Mouse (Mus musculus) liver, embryonic 12.5 days (tissue): ENCODE measurements around the gene Col24a1. TPM values are rescaled to one million over a fixed set of nuclear protein-coding genes. Genes with fewer than 3 reads are reported as not detected.

Experiments used
- ATAC-seq: fragments of 200-750 bp; cut with Nextera tagmentation; 2 replicates; pipeline ENCODE4 v1.8.0; 2017; ENCODE audit warnings: moderate number of reproducible peaks, mild to moderate bottlenecking, moderate library complexity
- H3K27ac ChIP-seq: fragments of 300-500 bp; sonication (generic); 2 replicates; pipeline ENCODE4 v1.5.1; 2016; ENCODE audit warnings: mild to moderate bottlenecking
- H3K27me3 ChIP-seq: fragments of 300-500 bp; sonication (generic); replicated peaks from 2 replicates; pipeline ENCODE4 v1.6.1; 2016; ENCODE audit warnings: mild to moderate bottlenecking, moderate library complexity
- H3K36me3 ChIP-seq: fragments of 300-500 bp; sonication (generic); 2 replicates; pipeline ENCODE4 v1.6.1; 2016; ENCODE audit warnings: mild to moderate bottlenecking, moderate library complexity
- H3K4me1 ChIP-seq: fragments of 300-500 bp; sonication (generic); 2 replicates; pipeline ENCODE4 v1.6.1; 2016
- H3K4me2 ChIP-seq: fragments of 300-500 bp; sonication (generic); 2 replicates; pipeline ENCODE4 v1.6.1; 2016; ENCODE audit warnings: mild to moderate bottlenecking, moderate library complexity
- H3K4me3 ChIP-seq: fragments of 300-500 bp; sonication (generic); 2 replicates; pipeline ENCODE4 v1.5.1; 2016; ENCODE audit warnings: mild to moderate bottlenecking, moderate library complexity
- H3K9ac ChIP-seq: fragments of 300-500 bp; sonication (generic); 2 replicates; pipeline ENCODE4 v1.6.1; 2016; ENCODE audit warnings: mild to moderate bottlenecking, moderate library complexity
- H3K9me3 ChIP-seq: fragments of 300-500 bp; sonication (generic); replicated peaks from 2 replicates; pipeline ENCODE4 v1.6.1; 2016; ENCODE audit warnings: mild to moderate bottlenecking, moderate library complexity
- WGBS: fragments of 180-500 bp; shearing (Covaris S2); methylation state at CpG from one replicate; pipeline ENCODE4 v1.1.7; 2016; ENCODE audit not compliant: insufficient replicate concordance; 5-methylcytosine and 5-hydroxymethylcytosine counted together
- polyA plus RNA-seq: library from polyadenylated mRNA; unstranded; fragments of >200 nt; fragmentation: Nextera tagmentation; extraction: Ambion mirVana; gene quantifications from 2 replicates; pipeline ENCODE4 v1.2.1, GENCODE M21; 2016

Gene Col24a1
- polyA plus RNA-seq, 1 experiment from 2014 or later = 0.33 TPM

DNA sequence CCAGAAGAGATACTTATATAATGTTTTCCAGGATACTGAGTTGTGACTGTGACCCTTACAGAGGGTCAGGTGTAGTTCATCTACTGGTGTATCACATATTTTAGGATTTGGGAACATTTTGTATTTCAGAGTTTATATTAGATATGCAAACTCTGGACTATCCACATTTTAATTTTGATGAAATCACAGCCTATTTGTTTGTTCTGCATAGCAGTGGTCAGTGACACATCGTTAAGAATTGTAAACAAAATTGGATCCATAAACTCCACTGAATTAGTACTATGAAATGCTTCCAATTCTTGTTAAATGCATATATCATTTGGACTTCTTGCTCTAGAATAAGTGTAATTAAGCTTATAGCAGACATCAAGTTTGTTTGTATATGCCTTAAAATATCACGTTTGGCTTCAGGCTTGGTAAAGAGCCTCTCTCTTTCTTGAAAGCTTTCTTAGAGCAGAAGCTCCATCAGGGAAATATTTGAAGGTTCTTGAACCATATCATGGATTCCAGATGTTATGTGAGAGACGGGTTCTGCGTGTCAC lies 75.0 kb downstream of the Col24a1 start:
- Histone ChIP-seq H3K36me3 (no peaks in the 10 kb centered on the region), H3K4me1 (no peaks in the 10 kb centered on the region), H3K4me2 (no peak overlapping the region), H3K4me3 (no peak overlapping the region), H3K9ac (no peak overlapping the region), H3K27ac (no peak overlapping the region), H3K27me3 (no peaks in the 10 kb centered on the region), H3K9me3 (no peaks in the 10 kb centered on the region)
- 63% methylated on average over 4 of the region's 4 CpGs for WGBS
- ATAC-seq = no peak

DNA sequence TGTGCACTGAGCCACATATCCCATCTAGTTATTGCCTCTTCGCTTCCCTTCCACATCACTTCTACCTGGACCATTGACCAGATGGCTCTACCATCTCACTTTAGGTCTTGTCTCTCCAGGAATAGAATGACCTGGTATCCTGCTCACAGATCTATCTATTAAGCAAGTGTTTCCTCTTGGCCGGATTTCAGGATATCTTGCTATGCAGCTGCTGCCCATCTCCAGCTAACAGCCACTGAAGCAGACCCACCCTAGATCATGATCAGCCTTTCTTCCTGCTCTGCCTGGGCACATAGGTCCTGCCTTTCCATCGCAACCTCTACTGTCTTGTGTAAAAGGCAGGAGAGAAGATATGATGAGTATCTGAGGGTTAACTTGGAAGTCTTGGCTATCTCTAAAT lies 84.0 kb downstream of the Col24a1 start:
- no peaks in the 10 kb centered on the region for H3K9me3 ChIP-seq
- no peaks in the 10 kb centered on the region for H3K4me1 ChIP-seq
- H3K27me3 ChIP-seq = no peaks in the 10 kb centered on the region
- H3K27ac ChIP-seq = no peak overlapping the region
- H3K9ac ChIP-seq = no peak overlapping the region
- no peak overlapping the region for H3K4me2 ChIP-seq
- WGBS = 62% methylated on average over 3 of the region's 3 CpGs
- no peak for ATAC-seq
- no peaks in the 10 kb centered on the region for H3K36me3 ChIP-seq
- H3K4me3 ChIP-seq = no peak overlapping the region

DNA sequence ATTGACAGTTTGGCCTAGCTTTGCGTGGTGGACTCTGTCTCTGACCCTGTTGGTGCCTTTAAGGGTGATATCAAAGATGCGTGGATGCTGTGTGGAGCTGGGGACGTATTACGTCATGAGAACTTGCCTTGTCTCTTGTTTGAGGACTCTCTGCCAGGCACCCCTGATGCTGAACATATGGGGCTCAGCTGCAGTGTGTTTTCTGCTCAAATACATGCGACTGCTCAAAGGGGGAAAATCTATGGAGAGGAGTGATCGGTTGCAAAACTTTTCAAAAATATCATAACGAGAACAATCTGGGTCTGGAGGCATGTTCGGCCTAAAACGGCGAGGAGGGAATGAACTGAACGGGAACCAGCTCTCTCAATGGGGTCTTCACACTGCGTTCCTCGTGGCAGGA lies 90.8 kb downstream of the Col24a1 start:
- no peak overlapping the region for H3K27ac ChIP-seq
- H3K36me3 ChIP-seq = no peaks in the 10 kb centered on the region
- ATAC-seq = no peak
- H3K9ac ChIP-seq = no peak overlapping the region
- no peaks in the 10 kb centered on the region for H3K9me3 ChIP-seq
- no peak overlapping the region for H3K4me2 ChIP-seq
- H3K27me3 ChIP-seq = no peaks in the 10 kb centered on the region
- WGBS = 60% methylated on average over 13 of the region's 13 CpGs
- H3K4me3 ChIP-seq = no peak overlapping the region
- no peaks in the 10 kb centered on the region for H3K4me1 ChIP-seq

DNA sequence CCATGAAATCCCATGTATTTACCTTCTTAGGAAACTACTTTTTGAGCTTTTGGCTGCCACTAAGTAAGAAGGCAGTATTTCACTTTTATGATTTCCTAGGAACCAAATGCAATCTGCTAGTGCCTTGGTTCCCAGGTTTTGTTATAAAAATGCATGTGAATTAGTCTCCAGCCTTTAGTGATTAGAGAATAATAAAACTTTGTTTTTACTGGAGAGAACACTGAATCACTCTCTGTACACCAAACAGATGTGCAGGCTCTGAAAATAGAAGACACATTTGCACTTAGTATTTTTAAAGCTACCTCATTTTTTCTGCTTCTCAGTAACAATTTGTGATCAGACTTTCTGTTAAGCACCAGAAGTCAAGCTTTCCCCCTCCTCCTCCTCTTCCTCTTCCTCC lies 94.2 kb downstream of the Col24a1 start:
- ATAC-seq = no peak
- no peak overlapping the region for H3K9ac ChIP-seq
- H3K4me1 ChIP-seq = no peaks in the 10 kb centered on the region
- H3K27me3 ChIP-seq = no peaks in the 10 kb centered on the region
- no peak overlapping the region for H3K27ac ChIP-seq
- no peak overlapping the region for H3K4me2 ChIP-seq
- H3K36me3 ChIP-seq = no peaks in the 10 kb centered on the region
- H3K9me3 ChIP-seq = no peaks in the 10 kb centered on the region
- H3K4me3 ChIP-seq = no peak overlapping the region

DNA sequence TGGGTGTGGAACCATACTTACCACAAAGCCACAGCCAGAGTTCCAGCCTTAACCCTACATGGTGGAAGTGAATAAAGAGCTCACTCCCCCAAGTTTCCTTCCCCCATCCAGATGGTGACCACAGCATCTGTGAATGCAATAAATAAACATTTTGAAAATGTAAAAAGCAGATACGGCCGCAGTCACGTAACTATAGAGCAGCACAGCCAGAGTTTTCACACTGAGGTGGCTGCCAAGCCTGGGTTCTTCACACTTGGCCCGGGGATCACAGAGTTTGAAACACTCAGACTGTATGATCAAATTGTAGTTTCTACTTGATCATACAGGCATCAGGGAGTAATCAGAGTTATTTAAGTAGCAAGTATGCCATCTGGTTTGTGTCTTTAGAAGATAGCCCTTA lies 98.4 kb downstream of the Col24a1 start:
- ATAC-seq = no peak
- Histone ChIP-seq H3K27ac (no peak overlapping the region), H3K9me3 (no peaks in the 10 kb centered on the region), H3K4me3 (no peak overlapping the region), H3K4me1 (no peaks in the 10 kb centered on the region), H3K27me3 (no peaks in the 10 kb centered on the region), H3K9ac (no peak overlapping the region), H3K4me2 (no peak overlapping the region), H3K36me3 (no peaks in the 10 kb centered on the region)
- WGBS = 68% methylated on average over 4 of the region's 4 CpGs

DNA sequence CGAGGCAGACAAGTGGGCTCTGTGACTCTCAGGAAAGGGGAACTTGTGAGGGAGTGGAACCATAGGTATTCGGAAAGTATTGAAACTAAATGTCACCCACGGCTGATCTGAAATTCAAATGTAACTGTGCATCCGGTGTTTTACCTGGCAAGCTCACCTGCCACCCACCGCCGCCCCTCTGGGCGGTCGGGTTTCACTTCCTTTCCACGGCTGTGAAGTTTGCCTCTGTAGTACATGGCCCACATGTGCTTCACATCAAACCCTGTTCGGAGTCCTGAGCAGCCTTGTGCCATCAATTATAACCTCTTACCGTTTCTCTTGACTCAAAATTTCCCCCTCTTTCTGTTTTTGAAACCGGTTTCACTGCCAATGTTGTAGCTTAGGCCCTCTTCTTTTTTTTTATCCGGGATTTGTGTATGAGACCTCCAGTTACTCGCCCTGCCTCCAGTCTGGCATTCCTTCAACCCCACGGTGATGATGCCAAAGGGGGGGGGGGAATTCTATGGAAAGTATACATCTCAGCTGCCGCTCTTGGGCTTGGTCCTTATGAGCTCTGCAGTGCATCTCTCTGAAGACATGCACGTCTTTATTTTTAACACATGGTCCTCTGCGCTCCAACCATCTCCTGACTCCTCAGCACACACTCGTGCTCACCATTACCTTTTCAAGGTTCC lies 99.9 kb downstream of the Col24a1 start:
- no peaks in the 10 kb centered on the region for H3K9me3 ChIP-seq
- no peak overlapping the region for H3K4me2 ChIP-seq
- H3K27me3 ChIP-seq = no peaks in the 10 kb centered on the region
- no peaks in the 10 kb centered on the region for H3K36me3 ChIP-seq
- H3K4me1 ChIP-seq = no peaks in the 10 kb centered on the region
- no peak for ATAC-seq
- H3K27ac ChIP-seq = no peak overlapping the region
- 61% methylated on average over 19 of the region's 19 CpGs for WGBS
- H3K9ac ChIP-seq = no peak overlapping the region
- no peak overlapping the region for H3K4me3 ChIP-seq

DNA sequence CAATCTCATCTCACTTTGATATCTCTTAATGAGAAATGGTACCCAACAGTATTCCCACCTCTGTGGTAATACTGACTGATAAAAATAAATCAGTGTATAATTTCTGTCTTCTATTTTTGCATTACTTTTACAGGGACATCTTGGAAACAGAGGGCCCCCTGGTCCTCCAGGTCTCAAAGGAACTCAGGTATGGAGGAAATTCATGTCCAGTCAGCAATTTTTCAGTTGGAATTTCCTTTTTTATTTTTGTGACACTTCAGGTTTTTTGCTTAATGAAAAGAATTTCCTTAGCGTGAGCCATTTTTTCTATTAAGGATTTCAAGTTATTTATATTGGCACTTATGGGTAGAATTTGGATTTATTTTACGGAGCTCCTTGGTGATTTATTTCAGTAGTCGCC lies 106.9 kb downstream of the Col24a1 start:
- H3K9ac ChIP-seq = no peak overlapping the region
- WGBS = 75% methylated on average over 3 of the region's 3 CpGs
- no peaks in the 10 kb centered on the region for H3K4me1 ChIP-seq
- H3K27me3 ChIP-seq = no peaks in the 10 kb centered on the region
- no peaks in the 10 kb centered on the region for H3K9me3 ChIP-seq
- H3K36me3 ChIP-seq = no peaks in the 10 kb centered on the region
- no peak overlapping the region for H3K4me2 ChIP-seq
- no peak overlapping the region for H3K4me3 ChIP-seq
- no peak overlapping the region for H3K27ac ChIP-seq
- ATAC-seq = no peak

DNA sequence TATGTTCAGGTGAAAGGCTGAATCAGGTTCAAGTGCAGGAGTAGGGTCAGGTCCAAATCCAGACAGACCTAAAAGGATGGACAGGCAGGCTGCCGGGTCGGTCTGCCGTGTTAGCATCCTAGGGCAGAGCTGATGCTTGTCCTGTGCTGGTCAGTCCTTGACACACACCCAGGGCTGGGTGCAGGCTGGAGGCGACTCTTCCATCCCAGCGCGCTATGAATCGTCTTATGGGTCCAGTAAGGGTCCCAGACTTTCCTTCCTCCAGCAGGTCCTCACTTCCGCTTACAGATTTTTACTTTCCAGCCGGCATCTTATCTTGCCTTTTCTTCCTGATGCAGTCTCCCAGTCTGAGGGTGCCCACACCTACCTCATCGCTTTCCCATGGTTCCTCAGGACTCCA lies 110.0 kb downstream of the Col24a1 start:
- Histone ChIP-seq H3K4me2 (no peak overlapping the region), H3K9me3 (no peaks in the 10 kb centered on the region), H3K9ac (no peak overlapping the region), H3K4me1 (no peaks in the 10 kb centered on the region), H3K27ac (no peak overlapping the region), H3K36me3 (no peaks in the 10 kb centered on the region), H3K27me3 (no peaks in the 10 kb centered on the region), H3K4me3 (no peak overlapping the region)
- 80% methylated on average over 10 of the region's 10 CpGs for WGBS
- no peak for ATAC-seq

DNA sequence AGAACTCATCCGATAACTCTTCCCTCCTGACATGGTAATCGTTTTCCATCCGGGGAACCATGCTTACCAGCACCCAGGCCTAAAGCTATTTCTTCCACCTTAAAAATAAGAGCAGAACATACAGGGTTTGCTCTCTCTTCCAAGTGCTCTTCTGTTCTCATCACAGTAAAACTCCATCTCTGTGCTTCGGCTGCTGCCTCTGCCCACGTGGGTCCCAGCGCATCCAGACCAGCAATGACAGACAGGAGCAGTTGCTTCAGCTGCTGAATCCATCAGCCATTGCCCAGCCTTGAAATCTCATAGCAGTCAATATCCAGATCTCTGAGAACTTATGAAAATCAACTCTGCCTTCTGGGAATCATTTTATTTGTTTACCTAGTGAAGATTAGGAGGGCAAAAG lies 110.7 kb downstream of the Col24a1 start:
- Histone ChIP-seq H3K9ac (no peak overlapping the region), H3K36me3 (no peaks in the 10 kb centered on the region), H3K4me3 (no peak overlapping the region), H3K27ac (no peak overlapping the region), H3K4me1 (no peaks in the 10 kb centered on the region), H3K9me3 (no peaks in the 10 kb centered on the region), H3K4me2 (no peak overlapping the region), H3K27me3 (no peaks in the 10 kb centered on the region)
- no peak for ATAC-seq
- WGBS = 75% methylated on average over 6 of the region's 6 CpGs

DNA sequence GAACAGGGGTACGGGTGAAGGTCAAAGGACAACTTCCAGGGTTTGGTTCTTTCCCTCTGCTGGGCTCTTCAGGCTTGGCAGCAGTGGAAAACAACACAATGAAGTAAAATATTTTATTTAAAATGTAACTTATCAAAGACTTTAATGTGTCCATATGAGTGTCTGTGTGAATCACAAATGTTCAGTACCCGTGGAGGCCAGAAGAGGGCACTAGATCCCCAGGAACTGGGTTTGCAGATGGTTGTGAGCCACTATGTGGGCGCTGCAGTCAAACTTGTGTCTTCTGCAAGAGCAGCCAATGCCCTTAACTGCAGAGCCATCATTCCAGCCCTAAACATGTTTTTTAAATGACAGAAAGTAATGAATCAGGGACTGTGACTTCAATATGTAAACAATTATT lies 115.8 kb downstream of the Col24a1 start:
- Histone ChIP-seq H3K27me3 (no peaks in the 10 kb centered on the region), H3K4me1 (no peaks in the 10 kb centered on the region), H3K4me2 (no peak overlapping the region), H3K9me3 (no peaks in the 10 kb centered on the region), H3K27ac (no peak overlapping the region), H3K9ac (no peak overlapping the region), H3K36me3 (no peaks in the 10 kb centered on the region), H3K4me3 (no peak overlapping the region)
- 51% methylated on average over 3 of the region's 3 CpGs for WGBS
- no peak for ATAC-seq

DNA sequence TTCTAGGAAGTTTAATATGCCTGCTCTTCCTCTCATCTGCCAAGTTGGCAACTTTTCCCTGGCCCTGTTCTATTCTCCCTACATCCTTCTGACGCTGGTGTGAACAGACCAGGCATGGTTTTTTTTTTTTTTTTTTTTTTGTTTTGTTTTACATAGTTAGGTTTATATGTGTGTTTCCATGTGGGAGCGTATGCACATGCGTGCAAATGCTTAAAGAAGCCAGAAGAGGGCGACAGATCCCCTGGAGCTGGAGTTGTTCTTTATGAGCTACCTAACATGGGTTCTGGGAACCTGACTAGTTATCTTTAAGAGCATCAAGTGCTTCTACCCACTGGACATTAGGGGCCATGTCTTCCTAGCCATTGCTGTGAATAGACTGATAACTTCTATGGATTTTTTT lies 119.9 kb downstream of the Col24a1 start:
- no peak overlapping the region for H3K27ac ChIP-seq
- no peaks in the 10 kb centered on the region for H3K36me3 ChIP-seq
- H3K4me2 ChIP-seq = no peak overlapping the region
- H3K4me1 ChIP-seq = no peaks in the 10 kb centered on the region
- no peak overlapping the region for H3K4me3 ChIP-seq
- no peaks in the 10 kb centered on the region for H3K27me3 ChIP-seq
- no peak overlapping the region for H3K9ac ChIP-seq
- ATAC-seq = no peak
- WGBS = 23% methylated on average over 4 of the region's 4 CpGs
- no peaks in the 10 kb centered on the region for H3K9me3 ChIP-seq

DNA sequence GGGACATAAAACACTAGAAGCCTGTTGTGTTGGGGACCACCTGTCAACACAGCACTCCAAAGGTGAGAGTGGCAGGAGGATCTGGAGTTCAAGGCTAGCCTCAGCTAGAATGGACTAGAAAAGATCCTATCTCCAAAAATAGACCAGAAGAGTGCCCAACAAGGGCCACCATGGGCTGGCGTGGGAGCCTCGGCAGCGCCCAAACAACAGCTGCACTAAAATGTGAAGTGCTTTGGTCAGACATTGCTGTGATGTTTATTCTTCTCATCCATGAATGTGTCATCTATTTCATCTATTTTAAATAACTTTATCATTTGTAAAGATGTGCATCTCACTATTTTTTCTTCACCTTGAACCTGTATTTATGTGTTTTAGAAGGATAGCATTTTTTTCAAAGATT lies 122.1 kb downstream of the Col24a1 start:
- H3K9ac ChIP-seq = no peak overlapping the region
- H3K4me1 ChIP-seq = no peaks in the 10 kb centered on the region
- H3K9me3 ChIP-seq = no peaks in the 10 kb centered on the region
- 84% methylated on average over 3 of the region's 3 CpGs for WGBS
- no peak overlapping the region for H3K27ac ChIP-seq
- no peak overlapping the region for H3K4me2 ChIP-seq
- no peaks in the 10 kb centered on the region for H3K36me3 ChIP-seq
- no peak overlapping the region for H3K4me3 ChIP-seq
- no peaks in the 10 kb centered on the region for H3K27me3 ChIP-seq
- no peak for ATAC-seq

DNA sequence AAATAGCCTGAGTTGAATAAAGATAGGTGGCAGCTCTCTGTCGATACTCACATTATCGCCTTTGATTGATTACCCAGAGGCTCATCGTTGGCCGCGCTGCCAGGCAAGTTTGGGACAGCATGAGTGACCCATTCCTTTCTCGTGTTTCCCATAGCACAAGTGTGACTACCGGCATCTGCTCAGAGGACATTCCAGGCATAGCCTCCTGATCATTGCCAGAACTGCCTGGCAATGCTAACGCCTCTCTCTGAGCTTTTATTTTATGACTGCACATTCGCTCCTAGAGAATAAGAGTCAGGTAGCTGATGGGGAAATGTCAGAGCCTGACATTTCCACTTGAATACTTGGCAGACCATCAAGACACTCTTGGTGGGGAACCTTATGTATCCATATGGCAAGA lies 125.5 kb downstream of the Col24a1 start:
- ATAC-seq = no peak
- Histone ChIP-seq H3K27me3 (no peaks in the 10 kb centered on the region), H3K4me2 (no peak overlapping the region), H3K9ac (no peak overlapping the region), H3K27ac (no peak overlapping the region), H3K4me3 (no peak overlapping the region), H3K36me3 (no peaks in the 10 kb centered on the region), H3K9me3 (no peaks in the 10 kb centered on the region), H3K4me1 (no peaks in the 10 kb centered on the region)
- WGBS = 70% methylated on average over 9 of the region's 9 CpGs
